Mouse (Mus musculus): ENCODE data around the gene Erbin.

Gene Erbin

DNA sequence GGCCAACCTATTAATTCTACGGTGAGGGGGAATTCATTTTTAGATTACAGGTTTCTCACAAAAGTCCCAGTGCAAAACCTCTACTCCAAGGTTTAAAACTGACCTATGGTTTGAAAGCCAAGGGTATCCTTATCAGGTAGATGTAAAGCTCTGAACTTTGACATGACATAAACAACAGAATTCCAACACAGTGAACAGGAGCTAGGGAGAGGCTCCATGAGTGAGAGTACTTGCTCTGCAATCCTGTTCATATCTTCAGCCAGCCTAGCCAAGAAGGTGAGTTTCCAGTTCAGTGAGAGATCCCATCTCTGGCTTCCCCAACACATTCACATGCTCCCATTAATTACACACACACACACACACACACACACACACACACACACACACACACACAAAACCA lies 9.7 kb downstream of the Erbin start:
- no peak for DNase-seq (ENCODE audit: low read depth)

DNA sequence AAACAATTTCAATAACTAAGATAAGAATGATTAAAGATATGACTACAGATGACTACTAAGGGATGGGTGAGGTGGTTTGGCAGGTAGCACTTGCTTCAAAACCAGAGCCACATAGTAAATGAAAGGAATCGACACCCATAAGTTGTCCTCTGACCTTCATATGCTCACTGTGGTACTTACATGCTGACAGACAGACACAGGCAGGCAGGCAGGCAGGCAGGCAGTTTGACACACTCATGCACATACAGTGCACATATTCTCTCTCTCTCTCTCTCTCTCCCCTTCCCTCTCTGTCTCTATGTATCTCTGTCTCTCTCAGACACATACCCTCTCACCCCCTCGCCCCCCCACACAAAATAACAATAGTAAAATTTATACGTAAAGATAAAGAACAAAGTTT lies 10.4 kb downstream of the Erbin start:
- DNase-seq (ENCODE audit: low read depth), result no peak

DNA sequence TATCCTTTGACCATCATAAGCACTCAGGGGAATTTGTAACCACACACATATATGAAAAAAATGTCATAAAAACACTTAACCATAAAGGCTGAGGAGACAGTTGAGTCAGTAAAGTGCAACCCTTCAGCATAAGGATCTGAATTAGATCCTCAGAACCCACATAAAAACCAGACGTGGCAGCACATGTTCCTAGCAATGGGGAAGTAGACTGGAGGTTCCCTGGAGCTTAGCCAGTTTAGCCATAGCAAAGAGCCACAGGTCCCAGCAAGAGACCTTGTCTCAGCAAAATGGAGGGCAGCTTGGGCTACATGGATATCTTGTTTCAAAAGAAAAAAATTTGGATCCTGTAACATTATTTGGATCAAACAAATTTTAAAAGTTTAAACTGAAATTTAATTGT lies 20.3 kb downstream of the Erbin start:
- DNase-seq (ENCODE audit: low read depth), result no peak

DNA sequence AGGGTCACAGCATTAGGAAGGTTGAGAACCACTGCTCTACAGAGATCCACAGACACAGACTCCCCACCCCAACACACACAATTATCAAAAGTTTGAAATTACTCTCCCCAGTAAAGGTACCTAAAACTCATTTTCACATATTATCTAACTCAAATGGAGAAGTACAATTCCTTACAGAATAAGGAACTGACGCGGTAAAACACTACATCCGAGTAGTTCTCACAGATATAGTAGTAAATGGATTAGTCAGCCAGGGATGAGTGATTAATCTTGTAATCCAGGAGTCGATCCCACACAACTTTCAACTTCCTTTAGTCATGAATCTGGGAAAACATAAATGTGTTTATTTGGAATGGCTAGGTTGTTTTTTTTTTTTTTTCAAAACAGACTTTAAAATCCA lies 22.7 kb downstream of the Erbin start:
- no peak for DNase-seq (ENCODE audit: low read depth)

DNA sequence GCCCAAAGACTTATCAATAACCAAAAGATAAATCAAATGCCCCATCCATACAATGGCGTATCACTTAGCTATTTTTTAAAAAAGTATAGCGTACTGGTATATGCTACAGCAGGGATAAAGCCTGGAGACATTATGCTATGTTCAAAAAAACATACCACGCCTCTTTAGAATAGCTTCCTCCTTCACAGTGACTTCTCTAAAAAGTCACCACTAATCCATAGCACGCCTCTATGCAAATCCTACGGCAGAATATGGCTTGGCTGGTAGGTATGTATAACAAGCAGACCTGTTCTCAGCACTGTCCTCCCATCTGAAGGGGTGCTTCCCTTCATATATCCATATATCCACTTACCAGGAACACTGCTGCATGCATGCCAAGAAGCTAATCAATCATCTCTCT lies 27.2 kb downstream of the Erbin start:
- DNase-seq (ENCODE audit: low read depth), result no peak

DNA sequence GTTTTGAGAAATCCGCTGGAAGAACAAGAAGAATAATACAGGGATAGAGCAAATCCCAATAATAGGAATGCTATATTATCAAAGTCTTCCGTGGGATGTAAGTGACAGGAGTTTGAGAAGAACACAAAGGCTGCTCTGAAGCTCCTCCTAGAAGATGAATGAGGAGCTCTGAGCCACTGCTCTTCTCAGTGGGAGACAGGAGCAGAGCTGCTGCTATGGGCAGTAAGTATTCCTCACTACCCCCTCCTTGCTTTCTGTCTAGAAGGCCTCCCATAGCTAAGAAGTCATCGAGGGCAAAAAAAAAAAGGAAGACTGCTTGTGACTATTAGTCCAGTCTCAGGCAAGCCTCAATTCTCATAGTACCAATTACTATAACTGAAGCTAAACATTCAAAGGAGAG lies 30.3 kb downstream of the Erbin start:
- no peak for DNase-seq (ENCODE audit: low read depth)

DNA sequence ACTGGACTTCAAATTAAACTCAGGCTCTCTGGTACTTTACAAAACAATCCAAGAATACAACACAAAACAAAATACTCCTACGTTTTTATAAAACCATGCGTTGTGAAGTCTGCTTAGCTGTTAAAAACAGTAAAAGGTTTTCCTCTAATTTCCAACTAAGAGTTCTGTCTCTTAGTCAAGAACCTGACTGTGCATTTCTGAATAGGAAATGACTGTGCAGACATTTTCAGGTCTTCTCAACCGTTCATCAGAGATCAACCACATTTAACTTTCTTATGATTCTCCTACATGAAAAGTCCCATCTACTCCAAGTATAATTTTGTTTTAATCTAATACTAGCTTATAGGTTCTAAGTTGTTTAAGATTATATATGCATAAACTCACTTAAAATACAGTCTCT lies 33.8 kb downstream of the Erbin start:
- DNase-seq (ENCODE audit: low read depth), result no peak

DNA sequence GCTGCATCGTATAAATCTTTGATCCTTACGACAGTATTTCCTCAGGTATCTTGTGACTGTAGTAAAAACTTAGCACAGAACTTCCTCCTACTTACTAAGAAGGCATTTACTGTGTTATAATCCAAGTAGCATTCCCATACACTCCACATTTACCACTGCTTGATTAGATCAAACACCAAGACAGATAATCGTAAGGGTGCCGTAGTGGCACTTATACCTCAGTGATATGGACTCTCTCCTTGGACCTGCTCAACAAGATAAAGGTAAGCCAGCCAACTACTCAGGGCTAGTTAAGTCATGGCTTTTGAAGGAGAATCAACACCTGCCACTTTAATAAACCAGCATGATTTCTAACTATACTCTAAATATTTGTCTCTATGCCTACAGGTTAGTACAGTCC lies 39.1 kb downstream of the Erbin start:
- no peak for DNase-seq (ENCODE audit: low read depth)

DNA sequence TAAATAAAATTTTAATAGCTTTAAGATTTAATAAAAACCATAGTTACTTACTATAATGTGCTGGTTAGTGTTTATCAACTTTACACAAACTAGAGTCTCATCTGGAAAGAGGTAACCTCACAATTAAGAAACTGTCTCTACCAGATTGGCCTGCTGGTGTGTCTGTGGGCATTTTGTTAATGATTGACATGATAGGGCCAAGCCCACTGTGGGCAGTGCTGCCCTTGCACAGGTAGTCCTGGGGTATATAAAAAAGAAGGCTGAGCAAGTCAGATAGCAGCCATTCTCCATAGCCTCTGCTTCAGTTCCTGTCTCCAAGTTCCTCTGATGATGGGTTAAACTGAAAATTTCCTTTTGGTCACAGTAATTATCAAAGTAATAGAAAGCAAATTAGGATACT lies 43.6 kb downstream of the Erbin start:
- no peak for DNase-seq (ENCODE audit: low read depth)

DNA sequence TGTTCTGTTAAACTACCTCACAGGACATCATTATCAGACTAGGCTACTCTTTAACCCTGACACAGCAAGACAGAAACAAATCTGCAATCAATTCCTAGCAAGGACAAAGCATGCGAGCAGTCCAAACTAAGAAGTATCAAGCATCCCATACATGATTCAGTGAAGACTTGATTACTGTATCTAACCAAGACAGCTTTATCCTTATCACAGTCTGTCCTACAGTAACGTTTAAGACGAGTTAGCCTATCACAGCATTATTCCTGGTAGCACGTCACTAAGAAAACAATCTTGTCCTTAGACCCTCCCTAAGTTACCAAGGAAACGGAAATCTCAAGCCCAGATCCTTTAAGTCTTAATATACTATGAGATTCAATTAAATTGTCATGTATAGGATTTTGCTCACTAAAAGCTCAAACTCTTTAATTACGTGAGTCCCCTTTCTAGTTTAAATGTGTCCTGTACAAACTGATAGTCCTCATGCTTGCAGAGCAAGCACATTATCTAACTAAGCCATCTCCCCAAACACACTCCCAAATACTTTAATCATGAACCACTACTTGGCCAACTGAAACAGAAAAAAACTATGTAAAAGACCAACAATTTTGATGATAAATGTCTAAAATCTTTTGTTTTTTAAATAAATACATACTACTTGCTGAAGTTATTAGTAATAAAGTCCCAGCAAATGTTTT lies 44.3 kb downstream of the Erbin start:
- DNase-seq (ENCODE audit: low read depth), result no peak

DNA sequence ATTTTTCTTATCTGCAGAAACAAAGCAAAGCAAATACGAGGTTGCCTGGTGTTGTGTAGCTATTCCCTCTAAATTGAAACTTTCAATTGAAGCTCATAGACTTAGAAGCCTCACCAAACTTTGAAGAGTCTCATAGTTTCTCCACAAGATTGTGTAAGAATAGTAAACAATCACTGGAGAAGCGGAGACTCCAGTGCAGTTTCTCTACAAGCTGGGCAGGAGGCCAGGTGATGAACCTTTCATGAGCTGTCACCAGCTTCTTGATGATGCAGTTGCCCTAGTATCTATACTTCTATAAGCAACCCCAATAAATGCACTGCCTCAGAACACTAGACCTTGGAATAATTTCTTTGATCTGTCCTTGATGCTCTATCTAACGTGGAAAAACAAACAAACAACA lies 49.5 kb downstream of the Erbin start:
- no peak for DNase-seq (ENCODE audit: low read depth)

DNA sequence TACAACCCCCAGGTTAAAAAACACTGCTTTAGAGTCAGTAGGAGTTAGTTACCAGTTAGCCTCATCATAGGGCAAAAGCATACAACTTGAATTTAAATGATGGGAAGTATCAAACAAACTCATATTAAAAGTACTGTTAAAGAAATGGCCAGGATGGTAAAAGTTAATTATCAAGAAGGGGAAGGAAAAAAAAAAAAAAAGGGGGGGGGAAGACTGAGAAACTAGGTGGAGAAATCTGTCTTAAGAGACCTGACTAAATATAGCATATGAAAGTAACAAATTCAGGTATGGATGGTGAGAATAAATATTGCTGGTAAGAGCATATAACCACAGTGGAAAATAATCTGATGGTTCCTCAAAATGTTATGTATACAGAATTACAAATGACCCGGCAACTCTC lies 50.2 kb downstream of the Erbin start:
- DNase-seq (ENCODE audit: low read depth), result no peak

DNA sequence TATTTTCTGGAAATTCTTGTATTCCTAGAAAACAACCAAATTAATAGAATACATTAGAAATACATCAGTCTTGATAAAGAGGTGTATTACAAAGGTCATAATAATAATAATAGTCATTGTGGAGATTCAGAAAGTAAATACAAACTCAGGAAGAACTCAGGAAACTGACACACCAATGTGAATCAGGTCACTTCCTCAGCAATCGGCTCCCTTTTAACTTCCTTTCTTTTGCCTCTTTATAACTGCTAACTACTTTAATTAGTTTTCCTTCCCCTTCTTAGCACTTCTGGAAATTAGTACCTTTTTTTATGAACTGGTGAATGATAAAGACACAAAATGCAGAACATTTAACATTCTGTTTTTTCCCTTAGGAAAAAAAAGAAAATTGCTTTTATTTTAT lies 51.4 kb downstream of the Erbin start:
- DNase-seq (ENCODE audit: low read depth), result no peak

DNA sequence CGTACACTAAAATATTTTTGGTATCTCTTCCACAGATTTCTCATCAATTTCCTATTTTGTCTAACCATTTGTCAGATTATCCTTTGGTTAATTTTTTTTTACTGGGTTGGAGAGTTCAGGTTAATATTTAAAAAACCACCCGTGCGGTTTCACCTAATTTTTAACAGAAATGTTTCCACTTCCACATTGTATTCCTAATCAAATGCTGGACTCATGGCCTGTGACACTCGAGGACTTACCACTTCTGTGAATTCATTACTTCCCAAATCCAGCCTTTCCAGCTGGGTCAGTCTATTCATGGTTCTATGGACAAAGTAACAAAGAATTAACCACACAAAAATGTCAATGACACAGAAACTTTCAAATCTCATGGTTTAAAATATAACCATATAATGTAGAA lies 58.3 kb downstream of the Erbin start:
- no peak for DNase-seq (ENCODE audit: low read depth)

DNA sequence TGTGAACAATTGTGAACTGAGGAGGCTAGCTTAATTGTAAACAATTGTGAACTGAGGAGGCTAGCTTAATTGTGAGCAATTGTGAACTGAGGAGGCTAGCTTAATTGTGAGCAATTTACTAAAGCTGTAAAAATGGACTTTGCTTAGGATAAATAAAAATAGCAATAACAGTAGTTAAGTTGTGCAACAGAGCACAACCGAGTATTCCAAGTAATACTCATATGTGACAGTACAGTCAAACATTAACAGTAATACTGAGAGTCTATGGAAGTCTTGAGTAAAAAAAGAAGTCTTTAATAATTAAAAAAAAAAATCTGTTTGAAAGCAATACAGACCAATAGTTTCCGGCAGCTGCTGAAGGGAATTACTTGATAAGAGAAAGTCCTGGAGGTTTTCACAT lies 61.3 kb downstream of the Erbin start:
- DNase-seq (ENCODE audit: low read depth), result no peak

DNA sequence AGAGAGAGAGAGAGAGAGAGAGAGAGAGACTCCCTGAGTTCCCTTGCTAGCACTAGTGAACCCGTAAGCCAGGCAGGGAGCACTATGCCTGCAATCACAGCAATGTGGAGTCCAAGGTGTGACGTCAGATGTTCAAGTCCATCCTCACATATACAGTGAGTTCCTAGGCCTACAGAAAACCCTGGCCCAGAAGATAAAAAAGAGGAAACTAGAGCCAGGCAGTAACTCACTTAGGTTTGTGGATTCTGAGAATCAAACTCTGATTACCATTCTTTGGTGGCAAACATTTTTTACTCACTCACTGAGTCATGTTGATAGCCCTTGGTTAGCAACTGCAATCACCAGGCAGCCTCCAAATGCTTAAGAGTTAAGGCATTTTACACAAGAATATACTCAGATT lies 72.7 kb downstream of the Erbin start:
- no peak for DNase-seq (ENCODE audit: low read depth)

DNA sequence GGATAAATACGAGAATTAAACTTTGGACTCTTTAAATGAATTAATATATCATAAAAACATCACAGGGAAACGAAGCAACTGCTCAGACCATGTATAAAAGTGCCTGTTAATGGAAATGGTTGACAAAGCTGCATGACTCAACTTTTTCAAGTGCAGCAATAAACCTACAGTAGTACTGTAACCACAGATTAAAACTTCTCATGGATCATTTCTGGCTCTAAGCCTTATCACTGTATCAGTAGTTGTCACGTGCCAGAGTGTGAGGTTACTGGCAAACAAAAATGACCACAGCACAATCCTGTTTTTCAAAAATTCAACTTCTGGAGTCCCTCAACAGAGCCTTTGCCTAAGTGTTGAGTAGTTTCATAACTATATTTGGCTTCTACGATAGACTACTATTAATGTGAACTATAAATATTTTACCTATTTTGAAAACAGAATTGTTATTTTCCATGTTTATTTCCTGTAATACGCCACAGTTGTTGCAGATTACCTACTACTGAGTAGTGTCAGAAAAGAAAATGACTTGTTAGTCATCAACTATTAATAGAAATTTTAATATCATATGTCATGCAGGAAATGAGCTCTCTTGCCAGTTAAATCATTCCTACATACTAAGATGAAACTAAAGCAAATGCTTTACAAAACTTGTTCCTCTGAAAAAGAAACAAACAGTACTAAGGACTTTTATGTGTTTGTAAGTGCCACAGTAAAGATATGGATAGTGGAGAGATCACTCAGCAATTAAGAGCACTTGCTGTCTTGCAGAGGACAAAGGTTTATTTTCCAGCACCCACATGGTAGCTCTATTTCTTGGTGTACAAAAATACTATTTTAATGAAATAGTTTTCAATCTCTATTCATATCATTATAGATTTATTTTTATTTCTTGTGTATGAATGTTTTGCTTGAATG lies 78.8 kb downstream of the Erbin start:
- DNase-seq (ENCODE audit: low read depth), result no peak

DNA sequence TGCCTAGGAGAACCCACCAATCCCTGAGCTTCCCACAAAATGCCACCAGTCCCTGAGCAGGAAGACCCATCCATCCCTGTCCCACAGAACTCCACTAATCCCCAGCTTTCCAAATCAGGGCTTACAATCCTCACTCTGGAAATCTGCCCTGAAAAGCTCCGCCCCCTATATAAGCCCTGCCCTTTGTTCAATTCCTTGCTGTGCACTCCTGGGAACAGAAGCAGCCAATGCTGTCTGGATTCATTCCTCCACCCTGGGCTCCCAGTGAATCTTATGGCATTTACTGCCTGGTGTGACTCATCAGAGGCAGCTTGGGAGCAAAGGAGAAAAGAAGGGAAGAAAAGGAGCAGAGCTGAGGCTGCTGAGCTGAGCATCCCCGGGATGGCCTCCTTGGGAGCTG lies 81.7 kb downstream of the Erbin start:
- no peak for DNase-seq (ENCODE audit: low read depth)

DNA sequence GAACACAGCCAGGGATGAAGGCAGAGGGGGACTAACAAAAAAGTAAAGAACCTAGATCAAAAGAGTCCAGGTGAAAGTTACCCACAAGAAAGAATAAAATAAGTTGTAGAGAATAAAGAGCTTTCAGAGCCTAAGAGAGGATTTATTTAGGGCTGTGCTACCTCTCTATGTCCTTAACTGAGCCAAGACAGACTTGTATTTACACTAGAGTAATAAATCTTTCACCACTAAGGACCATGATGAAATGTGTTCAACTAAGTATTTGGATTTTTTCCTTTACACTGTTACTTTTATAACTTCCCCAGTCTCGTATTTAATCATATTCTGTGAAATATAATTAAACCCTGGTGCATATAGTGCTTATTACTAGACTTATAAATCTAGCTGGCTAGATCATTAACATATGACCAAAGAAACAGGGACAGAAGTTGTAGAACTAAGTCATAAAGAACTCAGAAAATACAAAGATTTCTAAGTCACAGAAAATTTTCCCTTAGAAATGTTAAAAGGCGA lies 90.6 kb downstream of the Erbin start:
- no peak for DNase-seq (ENCODE audit: low read depth)

DNA sequence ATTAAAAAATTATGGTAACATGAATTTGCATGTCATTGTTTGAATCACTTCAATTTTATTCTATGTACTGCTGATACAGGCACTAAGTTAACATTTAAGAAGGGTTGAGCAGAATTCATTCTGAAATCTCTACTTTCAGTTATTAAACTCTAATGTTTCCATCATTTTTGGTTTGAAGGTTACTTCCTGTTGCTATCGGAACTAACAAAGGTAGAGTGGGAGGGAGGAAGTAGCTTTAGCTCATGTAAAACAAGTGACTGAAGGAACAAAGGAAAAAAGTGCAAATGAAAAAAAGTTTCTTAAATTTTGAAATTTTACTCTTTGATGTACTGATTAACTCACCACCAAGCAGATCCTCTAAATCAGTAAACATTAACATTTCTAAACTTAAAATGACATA lies 98.0 kb downstream of the Erbin start:
- no peak for DNase-seq (ENCODE audit: low read depth)

DNA sequence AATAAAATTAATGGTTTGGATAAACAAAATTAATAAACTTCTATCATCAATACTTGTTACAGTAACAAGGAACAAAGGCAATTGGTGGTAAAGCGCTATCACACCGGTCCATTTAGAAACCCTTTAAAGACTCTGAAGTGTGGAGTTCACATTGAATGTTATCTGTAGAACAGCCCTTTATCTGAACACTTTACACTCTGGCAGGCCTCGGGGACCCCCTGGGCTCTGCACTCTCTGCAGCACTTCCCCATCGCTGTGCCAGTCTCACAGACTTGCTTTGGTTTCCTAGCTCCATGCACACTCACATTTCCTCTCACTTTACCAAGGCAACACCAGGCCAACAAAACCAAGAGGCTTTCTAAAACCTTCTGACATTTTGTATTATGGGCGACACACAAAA lies 100.9 kb downstream of the Erbin start:
- DNase-seq (ENCODE audit: low read depth), result no peak

DNA sequence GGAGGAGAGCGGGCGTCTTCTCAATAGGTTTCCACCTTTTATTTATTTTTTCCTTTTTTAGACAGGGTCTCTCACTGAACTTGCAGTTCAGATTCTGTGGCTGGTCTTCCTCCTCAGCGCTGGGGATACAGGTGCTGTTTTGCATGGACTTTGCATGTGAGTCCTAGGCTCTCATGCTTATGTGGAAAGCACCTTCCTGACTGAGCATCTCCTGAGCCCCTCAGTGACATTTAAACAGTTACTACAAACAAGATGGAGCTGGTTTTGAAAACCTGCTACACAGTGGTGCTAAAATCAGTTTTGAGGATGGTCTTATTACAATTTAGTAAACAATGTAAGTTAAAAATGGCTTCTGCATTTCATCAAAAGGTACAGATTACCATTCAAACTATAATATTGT lies 102.4 kb downstream of the Erbin start:
- DNase-seq (ENCODE audit: low read depth), result no peak

DNA sequence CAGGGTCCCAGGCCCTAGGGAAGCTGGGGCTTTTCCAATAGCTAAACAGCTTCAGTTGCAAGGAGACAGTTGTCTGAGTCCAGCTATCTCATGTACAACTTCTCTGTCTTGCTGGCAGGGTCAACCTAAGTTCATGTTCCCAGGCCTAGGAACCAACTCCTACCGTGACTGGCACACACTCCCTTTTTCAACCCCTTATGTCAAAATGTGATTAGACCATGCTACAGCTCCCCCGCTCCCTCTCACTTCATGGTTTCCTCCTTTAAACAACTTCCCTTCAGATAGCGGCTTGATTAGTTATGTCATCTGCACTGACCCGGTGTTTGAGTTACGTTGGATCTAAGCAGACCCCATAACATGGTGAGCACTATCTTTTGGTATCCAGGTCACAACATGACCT lies 112.8 kb downstream of the Erbin start:
- no peak for DNase-seq (ENCODE audit: low read depth)
